Mouse (Mus musculus) E14TG2a.4 (cell line): ENCODE measurements around the gene Ric8a.

Experiments
- CTCF ChIP-seq: conservative IDR thresholded peaks from 2 replicates; pipeline ENCODE4 v1.5.1; 2014; ENCODE audit warnings: low read length
- NANOG ChIP-seq: IDR thresholded peaks from 2 replicates; pipeline ENCODE4 v1.6.1; 2014; ENCODE audit warnings: borderline replicate concordance, low read length, mixed read lengths

DNA sequence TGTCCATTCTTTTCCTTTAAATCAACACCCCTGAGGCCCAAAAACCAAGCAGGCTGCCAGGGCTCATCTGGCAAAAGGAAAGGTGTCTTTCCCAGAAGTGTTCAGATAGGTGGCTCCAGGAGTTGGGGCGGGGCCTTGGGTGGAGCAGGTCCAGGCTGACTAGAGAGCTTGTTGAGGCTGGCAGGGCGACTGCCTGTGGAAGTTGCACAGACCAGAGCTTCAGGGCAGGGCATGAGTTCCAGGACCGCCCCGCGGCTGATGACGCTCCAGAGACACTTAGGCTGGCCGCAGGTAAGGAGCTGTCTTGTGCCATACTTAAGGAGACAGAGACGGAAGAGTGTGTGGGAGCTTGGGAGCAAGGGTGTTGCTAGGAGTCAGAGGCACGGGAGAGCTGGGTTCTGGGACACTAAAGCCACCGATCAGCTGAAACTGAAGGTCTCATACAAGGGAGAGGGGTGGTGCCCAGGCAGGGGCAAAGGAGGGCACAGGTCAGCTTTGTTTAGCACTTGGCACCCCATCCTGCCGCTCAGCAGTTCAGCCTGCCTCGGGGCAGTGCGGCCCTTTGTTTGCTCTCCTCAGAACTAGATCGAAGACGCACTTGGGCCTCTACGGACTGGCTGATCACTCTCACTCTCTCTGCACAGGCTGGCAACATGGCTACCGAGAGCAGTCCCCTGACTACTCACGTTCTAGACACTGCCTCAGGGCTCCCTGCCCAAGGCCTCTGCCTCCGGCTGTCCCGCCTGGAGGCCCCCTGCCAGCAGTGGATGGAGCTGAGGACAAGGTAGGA, 21.6 kb upstream of the Ric8a start, which contains the start of gene Urah:
- TF ChIP-seq CTCF (no peak), NANOG (no peak)
